Mouse (Mus musculus) G1E (cell line): ENCODE data around the gene Map2k3. TPM values are rescaled to one million over a fixed set of nuclear protein-coding genes. Genes with fewer than 3 reads are reported as not detected.

ENCODE experiments used
- ATAC-seq: 2 replicates; pipeline ENCODE4 v1.8.0; 2016; ENCODE audit warnings: mild to moderate bottlenecking; ENCODE audit not compliant: insufficient number of reproducible peaks, poor library complexity, low FRiP score, severe bottlenecking; ENCODE audit errors: extremely low read depth
- DNase-seq: peaks from one replicate; pipeline ENCODE4 v3.0.0; 2012; ENCODE audit warnings: low spot score
- H3K27me3 ChIP-seq: 2 replicates; pipeline ENCODE4 v1.6.1; 2012; ENCODE audit warnings: mild to moderate bottlenecking, low read length, inconsistent platforms; ENCODE audit not compliant: insufficient read depth
- H3K36me3 ChIP-seq: replicated peaks from 2 replicates; pipeline ENCODE3; 2012; ENCODE audit warnings: mild to moderate bottlenecking, inconsistent platforms
- H3K4me1 ChIP-seq: 2 replicates; pipeline ENCODE4 v1.6.1; 2012; ENCODE audit warnings: low read depth, low read length, inconsistent platforms, mixed read lengths; ENCODE audit not compliant: insufficient read depth
- H3K4me3 ChIP-seq: 2 replicates; pipeline ENCODE4 v1.5.1; 2012; ENCODE audit warnings: low read depth, mild to moderate bottlenecking, inconsistent platforms, low read length, moderate library complexity, mixed read lengths
- H3K9me3 ChIP-seq: replicated peaks from 2 replicates; pipeline ENCODE4 v1.6.1; 2012; ENCODE audit warnings: inconsistent platforms
- CTCF ChIP-seq: IDR thresholded peaks from 2 replicates; pipeline ENCODE4 v1.5.1; 2012; ENCODE audit warnings: low read depth, low read length, inconsistent platforms, mixed read lengths
- GATA1 ChIP-seq: IDR thresholded peaks from 2 replicates; pipeline ENCODE4 v1.6.1; 2012; ENCODE audit warnings: borderline replicate concordance, low read length, inconsistent platforms, mixed read lengths
- GATA2 ChIP-seq: IDR thresholded peaks from 2 replicates; pipeline ENCODE4 v1.6.1; 2012; ENCODE audit warnings: low read depth, low read length, inconsistent platforms, borderline replicate concordance
- POLR2AphosphoS5 ChIP-seq: IDR thresholded peaks from 2 replicates; pipeline ENCODE4 v1.6.1; 2012; ENCODE audit warnings: low read depth, low read length, inconsistent platforms; ENCODE audit not compliant: insufficient replicate concordance
- TAL1 ChIP-seq: conservative IDR thresholded peaks from 2 replicates; pipeline ENCODE4 v1.6.1; 2012; ENCODE audit warnings: low read depth, low read length, inconsistent platforms, mixed read lengths
- polyA plus RNA-seq: library from polyadenylated mRNA; stranded (reverse); fragments of >175 nt; gene quantifications from 2 replicates; pipeline ENCODE4 v1.2.3, GENCODE M21; 2012
- total RNA-seq, 2 experiments: library from RNA; stranded (forward) in 1 of 2; stranded (reverse) in 1 of 2; fragments of 200-1000 nt in 1 of 2; fragments of >200 nt in 1 of 2; fragmentation: Nextera tagmentation in 1 of 2; gene quantifications; 2 replicates each; pipeline ENCODE4 v1.2.3; 2014 to 2017

The Map2k3 gene
- total and polyA plus RNA-seq, 3 experiments = 30.6 to 189 (median 32.1) TPM

- ATAC-seq (no peak), DNase-seq (no peak)
- TF ChIP-seq POLR2AphosphoS5 = no peak
- no peak for TF ChIP-seq GATA2
- no peak for TF ChIP-seq CTCF
- no peak for TF ChIP-seq GATA1
- TF ChIP-seq TAL1 = no peak
- Histone ChIP-seq H3K4me1 (no peaks in the 10 kb centered on the region), H3K9me3 (no peaks in the 10 kb centered on the region), H3K27me3 (peaks cover 15% of the 10 kb centered on the region; the same call in 1 of the 2 replicates), H3K4me3 (no peak overlapping the region), H3K36me3 (peaks cover 63% of the 10 kb centered on the region)
These were observed 22.0 kb downstream of the Map2k3 start for GRCm38 (mm10) chr11:60953803-60954202.

GRCm38 (mm10) chr11:60954255-60955104, 22.6 kb downstream of the Map2k3 start:
- peaks cover 56% of the 10 kb centered on the region for H3K36me3 ChIP-seq

GRCm38 (mm10) chr11:60955621-60956383, 24.0 kb downstream of the Map2k3 start:
- Histone ChIP-seq H3K4me1 (no peaks in the 10 kb centered on the region), H3K4me3 (no peak overlapping the region), H3K9me3 (peaks cover 4% of the 10 kb centered on the region), H3K36me3 (peaks cover 47% of the 10 kb centered on the region), H3K27me3 (peaks cover 20% of the 10 kb centered on the region)
- TF ChIP-seq GATA2 (no peak), CTCF (no peak), POLR2AphosphoS5 (no peak), GATA1 (no peak), TAL1 (no peak)
- no peak for ATAC-seq
- DNase-seq = no peak

More at GRCm38 (mm10) chr11:60954255-60955104, 22.6 kb downstream of the Map2k3 start:
- ATAC-seq (no peak), DNase-seq (no peak)
- Histone ChIP-seq H3K4me1 (no peaks in the 10 kb centered on the region), H3K4me3 (no peak overlapping the region), H3K27me3 (peaks cover 20% of the 10 kb centered on the region), H3K9me3 (0 out of 2 replicates have a peak, but pooled peaks cover under 1% of the 10 kb centered on the region)
- TF ChIP-seq GATA1 = no peak
- TF ChIP-seq CTCF = no peak
- no peak for TF ChIP-seq TAL1
- TF ChIP-seq GATA2 = no peak
- TF ChIP-seq POLR2AphosphoS5 = no peak

- TF ChIP-seq GATA1 (no peak), TAL1 (no peak), CTCF (no peak), POLR2AphosphoS5 (no peak), GATA2 (no peak)
- H3K4me3 ChIP-seq = no peak overlapping the region
- peaks cover 29% of the 10 kb centered on the region for H3K27me3 ChIP-seq
- H3K9me3 ChIP-seq = peaks cover 4% of the 10 kb centered on the region
- DNase-seq (no peak), ATAC-seq (no peak)
- peaks cover 15% of the 10 kb centered on the region for H3K36me3 ChIP-seq
- H3K4me1 ChIP-seq = no peaks in the 10 kb centered on the region
These were observed 27.1 kb downstream of the Map2k3 start for GRCm38 (mm10) chr11:60958948-60959347.

- Histone ChIP-seq H3K4me1 (no peaks in the 10 kb centered on the region), H3K4me3 (no peak overlapping the region), H3K36me3 (no peaks in the 10 kb centered on the region), H3K9me3 (peaks cover 7% of the 10 kb centered on the region), H3K27me3 (peaks cover 29% of the 10 kb centered on the region)
- no peak for DNase-seq
- TF ChIP-seq CTCF (no peak), GATA2 (no peak), POLR2AphosphoS5 (no peak), TAL1 (no peak), GATA1 (no peak)
- no peak for ATAC-seq
These were observed 29.3 kb downstream of the Map2k3 start for GRCm38 (mm10) chr11:60961176-60961575.

- H3K9me3 ChIP-seq = peaks cover 7% of the 10 kb centered on the region
- DNase-seq = no peak
- TF ChIP-seq CTCF (no peak), GATA2 (no peak), TAL1 (no peak), POLR2AphosphoS5 (no peak), GATA1 (no peak)
- H3K4me1 ChIP-seq = no peaks in the 10 kb centered on the region; the same call in 1 of the 2 replicates
- H3K4me3 ChIP-seq = no peak overlapping the region
- no peaks in the 10 kb centered on the region for H3K36me3 ChIP-seq
- ATAC-seq = no peak
- H3K27me3 ChIP-seq = peaks cover 27% of the 10 kb centered on the region
These were observed 30.9 kb downstream of the Map2k3 start for GRCm38 (mm10) chr11:60962709-60963108.
